Mouse (Mus musculus): ENCODE results near the gene Errfi1.

- TF ChIP-seq CTCF (IDR thresholded peaks at IDR 0.05; ENCODE audit: low read depth) (no peak), EP300 (IDR thresholded peaks at IDR 0.05; ENCODE audit: low read depth) (no peak)
Measured at GRCm38 (mm10) chr4:150894718-150895501, 41.2 kb downstream of the Errfi1 start.
